Comparison of ENCODE assay signal across 19 mouse cellular contexts in the genomic region with DNA sequence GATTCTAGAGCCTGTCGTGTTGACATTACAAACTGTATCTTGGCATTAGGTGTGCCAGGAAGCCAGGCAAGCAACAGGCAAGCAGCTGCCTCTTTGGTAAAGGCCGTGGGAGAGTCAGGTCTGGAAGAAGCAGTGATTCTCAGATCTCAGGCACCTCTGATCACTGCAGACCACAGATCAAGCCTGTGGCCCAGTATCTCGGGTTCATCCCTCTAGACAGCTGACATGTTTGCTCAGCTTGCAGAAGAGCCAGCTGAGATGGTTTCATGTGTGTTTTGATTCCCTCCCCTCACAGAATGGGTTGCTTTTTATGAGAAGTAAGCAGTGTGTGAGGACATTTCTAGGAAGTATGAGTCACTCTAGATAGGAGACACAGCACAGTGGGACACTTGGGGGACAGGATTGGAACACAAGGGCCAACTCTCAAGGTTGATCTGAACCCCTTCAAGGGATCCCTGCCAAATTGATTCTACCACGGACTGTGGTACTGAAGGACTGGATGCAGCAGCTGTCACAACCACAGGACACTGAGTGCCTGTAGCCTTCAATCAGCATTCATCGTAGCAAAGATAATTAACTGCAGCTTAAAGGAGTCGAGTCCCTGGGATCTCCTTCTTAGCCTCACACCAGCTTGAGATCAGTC. TPM values are rescaled to one million over a fixed set of nuclear protein-coding genes. Genes with fewer than 3 reads are reported as not detected.
DNase-seq lines count a peak whose midpoint lies in the region; ATAC-seq and TF ChIP-seq lines count a peak whose summit lies in the region.
"Had no signal": no experiment of that assay in that cellular context is flagged by ENCODE, and none has a peak within 500 bp of the region (broad histone marks: within the 10 kb centered on the region; RNA-seq: fewer than 3 reads in every experiment).

No protein-coding gene starts in this region.

- H3K9me3 ChIP-seq in hindbrain, postnatal 0 days (ENCODE audit: low read length), result no peaks in the 10 kb centered on the region
- H3K9me3 ChIP-seq in hindbrain, embryonic 10.5 days, result 0 out of 2 replicates have a peak, but pooled peaks cover under 1% of the 10 kb centered on the region
- H3K9me3 ChIP-seq in intestine, postnatal 0 days (ENCODE audit: control insufficient read depth), result no peaks in the 10 kb centered on the region
- H3K9me3 ChIP-seq: hindbrain, embryonic 12.5 days; liver, embryonic 15.5 days had no signal

- no peaks in the 10 kb centered on the region for H3K36me3 ChIP-seq in hindbrain, postnatal 0 days (ENCODE audit: insufficient read depth, low read length)
- H3K36me3 ChIP-seq in hindbrain, embryonic 10.5 days, result no peaks in the 10 kb centered on the region
- H3K36me3 ChIP-seq in C2C12 (ENCODE audit: control insufficient read depth, insufficient read depth), result no peaks in the 10 kb centered on the region
- H3K36me3 ChIP-seq in intestine, postnatal 0 days (ENCODE audit: control insufficient read depth, insufficient read depth), result no peaks in the 10 kb centered on the region
- H3K36me3 ChIP-seq: hindbrain, embryonic 12.5 days; liver, embryonic 15.5 days had no signal

- DNase-seq in frontal cortex, postnatal 25 days (ENCODE audit: low spot score in 2 of 2), result no peak
- DNase-seq in hindbrain, postnatal 0 days (ENCODE audit: low spot score), result peak; percentile 55
- no peak for DNase-seq in hindbrain, embryonic 10.5 days (ENCODE audit: low spot score)
- DNase-seq in left cerebral cortex, postnatal 10 days (ENCODE audit: extremely low spot score in 1 of 2, low spot score in 2 of 2), result no peak
- DNase-seq: adrenal gland, postnatal 10 days; cerebellum, adult 11-12 months; cerebellum, postnatal 36 days; forebrain, postnatal 0 days; kidney, adult 2 months; lung, postnatal 14 days; thymus, adult 2 months had no signal

- peak; percentile 45; the same call in 1 of the 2 replicates for ATAC-seq in frontal cortex, adult (ENCODE audit: low TSS enrichment)
- peak; percentile 64 for ATAC-seq in hindbrain, postnatal 0 days
- no peak for ATAC-seq in intestine, postnatal 0 days

- no peaks in the 10 kb centered on the region for H3K4me1 ChIP-seq in hindbrain, postnatal 0 days (ENCODE audit: insufficient read depth, low read length)
- peaks cover 22% of the 10 kb centered on the region for H3K4me1 ChIP-seq in hindbrain, embryonic 10.5 days (replicated peaks)
- H3K4me1 ChIP-seq in intestine, postnatal 0 days (replicated peaks; ENCODE audit: control insufficient read depth, insufficient read depth, low read length), result 0 out of 2 replicates have a peak, but pooled peaks cover 10% of the 10 kb centered on the region

- intact Hi-C loops in left cerebral cortex, postnatal 10 days (cut with DNase I), result no loop called here

- 60% methylated on average over 6 of the region's 6 CpGs for WGBS in hindbrain, postnatal 0 days
- 71% methylated on average over 6 of the region's 6 CpGs for WGBS in hindbrain, embryonic 10.5 days
- WGBS in intestine, postnatal 0 days, result 58% methylated on average over 6 of the region's 6 CpGs

- no peak overlapping the region for H3K27ac ChIP-seq in hindbrain, postnatal 0 days
- H3K27ac ChIP-seq in hindbrain, embryonic 10.5 days, result no peak overlapping the region
- H3K27ac ChIP-seq in intestine, postnatal 0 days (ENCODE audit: low read depth, low read length), result peak overlapping the region; percentile 41
- H3K27ac ChIP-seq: hindbrain, embryonic 12.5 days; liver, embryonic 15.5 days had no signal

- H3ac ChIP-seq in C2C12 (ENCODE audit: control insufficient read depth, insufficient read length, low read depth), result no peak overlapping the region

- H3K4me2 ChIP-seq in hindbrain, postnatal 0 days (ENCODE audit: low read depth, low read length), result no peak overlapping the region
- no peak overlapping the region for H3K4me2 ChIP-seq in intestine, postnatal 0 days (replicated peaks; ENCODE audit: low read depth)
- H3K4me2 ChIP-seq: hindbrain, embryonic 12.5 days; liver, embryonic 15.5 days had no signal

- TF ChIP-seq CTCF in hindbrain, postnatal 0 days (IDR thresholded peaks at IDR 0.05; ENCODE audit: low read depth), result no peak
- no peak for TF ChIP-seq CTCF in C2C12 (IDR thresholded peaks at IDR 0.05; ENCODE audit: control insufficient read depth, insufficient read depth, insufficient read length)
- no peak for TF ChIP-seq CTCF in intestine, postnatal 0 days (IDR thresholded peaks at IDR 0.05; ENCODE audit: low read depth)

- no peak overlapping the region for H3K4me3 ChIP-seq in hindbrain, postnatal 0 days (ENCODE audit: low read length)
- H3K4me3 ChIP-seq in hindbrain, embryonic 10.5 days, result no peak overlapping the region
- H3K4me3 ChIP-seq in C2C12 (ENCODE audit: insufficient read depth, poor library complexity, severe bottlenecking), result no peak overlapping the region
- H3K4me3 ChIP-seq in intestine, postnatal 0 days (ENCODE audit: low read depth, low read length), result no peak overlapping the region
- H3K4me3 ChIP-seq: hindbrain, embryonic 12.5 days; liver, embryonic 15.5 days had no signal

- H3K79me2 ChIP-seq in C2C12 (ENCODE audit: control insufficient read depth, insufficient read depth), result no peaks in the 10 kb centered on the region

- H3K9ac ChIP-seq in hindbrain, postnatal 0 days (replicated peaks; ENCODE audit: low read length), result no peak overlapping the region
- no peak overlapping the region for H3K9ac ChIP-seq in intestine, postnatal 0 days (ENCODE audit: low read depth, low read length)
- H3K9ac ChIP-seq: forebrain, postnatal 0 days; hindbrain, embryonic 12.5 days; liver, embryonic 15.5 days had no signal

- H3K27me3 ChIP-seq in hindbrain, postnatal 0 days (ENCODE audit: insufficient read depth, low read length), result no peaks in the 10 kb centered on the region
- no peaks in the 10 kb centered on the region for H3K27me3 ChIP-seq in hindbrain, embryonic 10.5 days (ENCODE audit: insufficient read depth, poor library complexity, severe bottlenecking)
- no peaks in the 10 kb centered on the region for H3K27me3 ChIP-seq in C2C12 (ENCODE audit: control insufficient read depth, insufficient read depth, insufficient read length)
- H3K27me3 ChIP-seq in intestine, postnatal 0 days (replicated peaks; ENCODE audit: control insufficient read depth, insufficient read depth, low read length), result no peaks in the 10 kb centered on the region
- H3K27me3 ChIP-seq: hindbrain, embryonic 12.5 days; liver, embryonic 15.5 days had no signal

- H3K79me3 ChIP-seq in C2C12 (ENCODE audit: low read depth), result no peaks in the 10 kb centered on the region

TF ChIP-seq in C2C12, 6 proteins besides CTCF, POLR2A, EP300 and RAD21:
- TF ChIP-seq CEBPB (IDR thresholded peaks at IDR 0.05; ENCODE audit: low read depth) (no peak), USF1 (IDR thresholded peaks at IDR 0.05; ENCODE audit: low read depth) (no peak), MAX (IDR thresholded peaks at IDR 0.05) (no peak), MYOD1 (IDR thresholded peaks at IDR 0.05; ENCODE audit: control insufficient read depth, insufficient read length, low read depth) (peak; percentile 49), FOSL1 (IDR thresholded peaks at IDR 0.05; ENCODE audit: insufficient read depth, low read length, poor library complexity, severe bottlenecking) (no peak), MYOG (IDR thresholded peaks at IDR 0.05; ENCODE audit: control insufficient read depth, extremely low read depth, insufficient read length) (no peak)

RNA-seq across cellular contexts. Expression of a gene that starts 24.7 kb away (rescaled TPM):
- 0.10 and 0.25 TPM in 2 replicates for total RNA-seq in hindbrain, postnatal 0 days (2014; rRNA removed)
- polyA plus RNA-seq in hindbrain, postnatal 0 days (2015; fragmentation: Nextera tagmentation; extraction: Ambion mirVana), result 0.04 and 0.08 TPM in 2 replicates
- 0.47 and 0.86 TPM in 2 replicates for polyA plus RNA-seq in hindbrain, embryonic 10.5 days (2016; fragmentation: Nextera tagmentation; extraction: Ambion mirVana)
- polyA plus RNA-seq in C2C12 (2012; fragmentation: generic; extraction: Trizol), result 0.01 TPM
- 16.1 and 18.0 TPM in 2 replicates for polyA plus RNA-seq in intestine, postnatal 0 days (2015; fragmentation: Nextera tagmentation; extraction: Ambion mirVana)
- total RNA-seq in left cerebral cortex, postnatal 10 days (2021), result 1 to 10 TPM; 3.0 to 3.5 TPM
- total RNA-seq: MEL; monocyte, adult 5-6 weeks had no signal
- polyA plus RNA-seq: neural tube, embryonic 14.5 days had no signal
